Mouse (Mus musculus) left cerebral cortex, postnatal 25 days (tissue): ENCODE data around the gene Foxn3. TPM values are rescaled to one million over a fixed set of nuclear protein-coding genes. Genes with fewer than 3 reads are reported as not detected.

Source experiments
- DNase-seq, 2 experiments: peaks; one replicate each; pipeline ENCODE4 v3.0.0; 2022; ENCODE audit warnings: low spot score in 2 of 2, mixed read lengths in 1 of 2
- intact Hi-C: fragments of 180-260 bp; cut with DNase I; formaldehyde crosslinking; loops from one replicate; pipeline ENCODE4 v1.15.1; 2025
- total RNA-seq, 2 experiments: library from RNA; stranded (reverse); gene quantifications; 2 replicates each; pipeline ENCODE4 v1.2.3; 2021

Foxn3 gene
- total RNA-seq, 2 experiments from 2014 or later = 49.3 to 52.8 TPM

DNA sequence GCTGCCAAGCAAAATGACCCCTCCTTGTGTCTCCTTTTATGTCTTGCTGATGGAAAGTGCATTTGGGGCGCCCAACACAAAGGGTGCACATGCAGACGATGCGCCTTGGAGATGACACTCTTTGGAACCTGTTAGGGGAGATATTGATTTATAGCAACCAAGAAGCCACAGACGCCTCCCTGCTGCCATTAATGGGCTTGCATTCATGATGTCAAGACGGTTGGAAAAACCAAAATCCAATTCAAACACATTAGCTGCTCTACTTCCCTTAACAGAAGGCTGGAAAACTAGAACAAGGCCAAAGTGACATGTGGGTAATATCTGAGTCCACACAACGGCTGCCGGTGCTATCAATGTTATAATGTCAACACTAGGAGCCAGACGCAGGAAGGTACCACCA lies 314.8 kb downstream of the Foxn3 start:
- DNase-seq = no peak
- intact Hi-C loops = no loop called here

DNA sequence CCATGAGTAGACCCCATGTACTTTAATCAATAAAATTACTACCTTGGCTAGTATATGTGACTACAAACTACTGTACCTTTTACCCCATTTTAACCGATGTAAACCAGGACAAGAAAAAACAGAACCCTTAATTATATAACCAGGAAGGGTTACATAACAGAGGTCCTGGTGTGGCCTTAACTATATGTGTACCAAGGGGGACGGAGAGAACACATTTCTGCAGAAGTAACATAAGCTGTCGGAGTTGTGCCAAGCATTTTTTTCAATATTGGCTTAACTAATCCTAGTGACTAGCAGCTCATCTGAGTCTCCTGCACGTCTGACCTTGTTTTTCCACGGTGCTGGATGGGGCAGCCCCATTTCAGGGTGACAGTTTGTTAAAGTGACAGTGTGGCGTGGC lies 315.4 kb downstream of the Foxn3 start:
- intact Hi-C loops = no loop called here

DNA sequence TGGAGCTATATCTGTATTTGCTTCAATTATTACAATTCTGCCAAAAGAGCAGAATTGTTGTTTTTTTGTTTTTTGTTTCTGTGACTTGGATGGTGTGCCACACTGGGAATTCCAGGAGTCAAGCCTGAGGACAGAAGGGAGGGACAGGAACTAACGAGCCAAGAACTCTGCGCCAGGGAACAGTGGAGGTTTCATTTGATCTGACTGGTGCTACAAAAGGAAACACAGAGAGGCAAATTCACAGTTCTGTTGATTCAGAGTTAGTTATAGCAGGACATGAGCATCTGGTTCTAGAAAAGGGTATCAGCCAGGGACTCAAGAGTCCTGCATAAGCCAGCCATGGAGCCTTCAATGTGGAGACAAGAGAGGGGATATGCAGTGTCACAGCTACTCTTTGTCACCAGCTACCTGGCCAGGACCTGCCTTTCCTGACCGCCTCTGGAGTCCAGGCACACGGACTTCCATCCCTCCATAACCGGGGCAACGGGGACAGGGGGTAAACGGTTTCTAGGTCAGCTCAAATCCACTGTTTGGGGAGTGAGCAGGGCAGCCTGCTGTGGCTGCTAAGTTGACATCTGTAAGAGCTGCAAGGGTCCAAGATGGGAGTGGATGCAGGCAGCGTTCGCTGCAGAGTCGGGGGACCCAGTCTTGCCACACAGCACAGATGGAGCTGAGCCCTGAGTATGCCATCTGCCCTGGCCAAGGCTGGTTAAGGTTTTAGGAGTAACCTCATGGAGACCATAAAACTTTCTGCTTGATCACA lies 316.2 kb downstream of the Foxn3 start:
- intact Hi-C loops = no loop called here
- DNase-seq = no peak

More for the DNA sequence above, 315.4 kb downstream of the Foxn3 start:
- no peak for DNase-seq

DNA sequence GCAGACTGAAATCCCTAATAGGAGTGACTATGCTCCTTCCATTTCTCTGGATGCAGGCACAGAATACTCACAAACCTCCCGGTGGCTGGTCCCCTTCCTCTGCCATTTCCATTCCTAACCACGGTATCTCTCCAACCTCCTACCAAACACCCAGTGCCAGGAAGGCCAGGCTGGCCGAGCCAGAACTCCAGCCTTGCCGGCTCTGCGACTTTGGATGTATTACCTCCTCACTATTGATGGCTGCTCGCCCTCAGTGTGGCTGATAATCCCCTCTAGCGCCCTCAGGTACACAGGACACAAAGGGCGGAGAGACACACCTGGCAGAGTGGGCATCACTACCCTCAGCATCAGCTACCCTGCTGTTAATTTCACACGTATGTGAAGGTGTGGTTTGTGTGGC lies 318.7 kb downstream of the Foxn3 start:
- DNase-seq = no peak
- intact Hi-C loops = no loop called here

DNA sequence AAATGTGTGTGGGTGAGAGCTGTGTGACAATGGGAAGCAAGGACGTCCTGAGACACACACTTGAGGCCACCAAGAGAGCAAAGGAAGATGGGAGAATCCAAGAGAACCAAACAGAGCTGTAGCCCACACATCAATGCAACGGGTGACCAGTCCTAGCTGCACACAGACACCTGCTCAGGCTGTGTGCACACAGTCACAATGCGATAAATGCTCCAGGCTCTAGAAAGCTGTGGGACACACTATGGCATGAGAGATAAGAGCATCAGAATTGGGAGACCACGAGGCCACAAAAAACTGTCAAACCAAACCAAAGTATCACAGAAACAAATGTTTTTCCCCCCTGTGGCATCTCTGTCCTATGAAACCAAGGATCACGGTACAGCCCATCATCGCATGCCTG lies 319.1 kb downstream of the Foxn3 start:
- intact Hi-C loops = no loop called here
- no peak for DNase-seq

DNA sequence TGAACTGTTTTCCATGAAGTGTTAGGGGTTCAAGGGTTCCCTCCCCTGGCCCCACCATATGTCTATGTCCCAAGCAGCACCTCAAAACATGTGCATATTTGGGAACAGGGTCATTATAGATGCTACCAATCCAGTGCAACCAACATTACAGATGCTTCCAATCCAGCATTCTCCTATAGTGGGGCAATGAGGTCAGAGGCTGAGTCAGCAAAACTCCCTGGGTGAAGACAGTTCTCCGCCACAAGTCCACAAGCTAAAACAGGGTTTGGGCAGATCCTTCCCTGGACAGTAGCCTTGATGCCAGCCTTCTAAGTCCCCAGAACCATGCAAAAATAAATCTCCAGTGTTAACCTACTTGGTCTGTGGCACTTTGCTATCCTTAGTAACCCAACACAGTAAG lies 320.1 kb downstream of the Foxn3 start:
- no peak for DNase-seq
- intact Hi-C loops = no loop called here

DNA sequence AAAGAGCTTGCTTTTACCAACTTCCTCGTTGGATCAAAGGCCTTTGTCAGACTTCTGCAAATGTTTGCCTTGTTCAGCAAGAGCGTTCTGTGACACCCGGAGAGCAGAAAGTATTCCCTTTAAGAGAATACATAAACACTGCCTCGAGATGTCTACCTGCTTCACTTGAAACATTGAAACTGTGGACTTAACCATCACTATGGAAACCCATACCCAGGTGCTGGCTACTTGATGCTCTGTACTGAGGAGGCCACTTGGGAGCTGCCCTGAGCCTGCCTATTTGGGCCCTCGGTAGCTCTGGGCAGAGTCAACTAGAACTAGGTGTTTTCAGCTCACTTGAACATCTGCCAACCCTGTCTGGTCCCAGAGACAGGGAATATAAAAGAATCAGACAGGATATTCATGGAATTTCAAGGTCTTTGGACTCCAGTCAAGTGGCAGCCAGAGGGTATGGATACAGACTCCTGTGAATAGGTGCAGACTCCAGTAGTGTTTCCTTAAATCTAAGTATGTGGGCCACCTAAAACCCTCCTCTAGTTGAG lies 323.1 kb downstream of the Foxn3 start:
- intact Hi-C loops = no loop called here
- DNase-seq = no peak

DNA sequence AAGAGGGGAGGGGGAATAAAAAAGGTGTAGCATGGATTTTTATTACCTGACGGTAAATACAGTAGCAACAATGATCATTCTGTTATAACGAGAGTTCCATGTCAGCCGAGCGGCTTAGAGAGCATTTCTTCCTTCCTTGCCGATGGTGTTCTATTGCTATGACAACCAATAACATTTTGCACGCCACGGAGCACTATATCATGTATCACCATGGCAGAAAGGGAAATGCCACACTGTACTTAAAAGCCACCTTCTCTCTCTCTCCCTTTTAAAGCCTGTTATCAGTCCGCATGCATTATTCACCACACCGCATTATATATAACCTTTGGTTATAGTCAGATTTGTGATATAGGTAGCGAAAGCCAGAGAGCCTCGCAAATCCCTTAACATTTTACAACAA lies 323.6 kb downstream of the Foxn3 start:
- intact Hi-C loops = no loop called here
- DNase-seq = peak; percentile 35 to 41

DNA sequence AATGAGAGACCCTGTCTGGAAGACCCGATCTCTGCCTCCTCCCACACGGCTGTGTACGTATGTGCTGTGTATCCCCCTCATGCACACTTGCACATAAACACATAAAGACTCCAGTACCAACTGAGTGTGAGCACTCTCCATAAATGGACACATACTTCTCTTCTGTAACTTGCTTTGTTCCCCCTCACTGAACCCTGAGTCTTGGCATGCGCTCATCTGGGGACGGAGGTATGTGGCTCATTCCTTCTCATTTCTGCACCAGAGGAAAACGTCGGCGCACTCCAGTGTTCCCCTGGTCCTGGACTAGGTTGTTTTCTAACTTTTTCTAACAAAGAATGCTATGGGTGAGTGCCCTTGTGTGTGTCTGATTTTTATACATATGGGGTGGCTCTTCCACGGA lies 325.9 kb downstream of the Foxn3 start:
- no peak for DNase-seq
- intact Hi-C loops = no loop called here

DNA sequence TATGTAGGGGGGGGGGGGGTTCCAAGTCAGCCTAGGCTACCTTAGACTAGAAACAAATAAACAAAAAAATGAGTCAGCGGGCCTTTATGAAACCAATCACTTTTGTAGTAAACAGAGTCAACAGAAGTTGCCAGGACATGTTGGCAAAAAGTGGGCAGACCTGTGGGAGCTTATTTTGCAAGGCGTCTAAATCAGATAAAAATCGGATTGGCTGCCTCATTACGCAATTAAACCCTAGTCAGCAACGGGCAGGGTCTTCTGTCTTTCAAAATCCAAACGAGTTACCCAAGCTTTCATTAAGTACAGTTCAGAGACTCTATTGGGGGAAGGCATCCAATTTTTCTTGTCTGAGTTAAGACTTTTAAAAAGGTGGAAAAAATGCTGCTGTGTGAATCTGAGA lies 329.0 kb downstream of the Foxn3 start:
- DNase-seq = no peak
- intact Hi-C loops = no loop called here

DNA sequence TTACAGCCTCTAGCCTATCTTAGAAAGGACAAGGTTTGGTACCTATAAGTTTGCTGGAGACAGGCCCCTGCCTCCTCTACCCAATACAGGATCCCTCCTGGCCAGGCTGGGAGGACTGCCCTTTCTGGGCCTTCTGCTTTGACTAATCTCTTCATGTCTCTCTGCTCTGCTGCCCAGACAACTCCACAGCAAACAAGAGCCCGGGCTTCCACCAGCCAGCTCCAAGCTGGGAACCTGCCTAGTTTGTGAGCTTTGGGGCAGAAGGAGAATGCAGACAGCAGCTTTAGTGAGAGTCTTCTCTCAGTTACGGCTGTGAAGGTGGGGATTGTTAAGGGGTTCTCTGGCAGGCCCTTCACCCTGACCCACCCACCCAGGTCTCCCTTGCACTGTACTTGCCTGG lies 330.0 kb downstream of the Foxn3 start:
- DNase-seq = no peak
- intact Hi-C loops = no loop called here

DNA sequence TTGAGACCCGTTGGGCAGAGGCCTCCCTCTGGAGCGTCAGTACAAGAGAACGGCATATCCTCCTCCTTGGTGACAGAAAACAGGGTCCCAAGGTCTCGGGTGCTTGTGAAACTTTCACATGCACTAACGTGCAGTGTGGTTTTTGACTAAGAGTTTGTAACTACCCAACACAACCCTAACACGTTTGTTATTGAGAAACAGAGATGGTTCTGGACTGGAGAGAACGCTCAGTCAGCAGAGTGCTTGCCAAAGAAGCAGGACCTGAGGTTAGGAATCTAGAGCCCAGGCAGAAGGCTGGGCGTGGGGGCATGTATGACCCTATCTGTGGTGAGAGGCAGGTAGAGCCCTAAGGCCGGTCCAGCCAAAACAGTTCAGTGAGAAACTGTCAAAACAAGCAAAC lies 330.9 kb downstream of the Foxn3 start:
- DNase-seq = no peak
- intact Hi-C loops = no loop called here

DNA sequence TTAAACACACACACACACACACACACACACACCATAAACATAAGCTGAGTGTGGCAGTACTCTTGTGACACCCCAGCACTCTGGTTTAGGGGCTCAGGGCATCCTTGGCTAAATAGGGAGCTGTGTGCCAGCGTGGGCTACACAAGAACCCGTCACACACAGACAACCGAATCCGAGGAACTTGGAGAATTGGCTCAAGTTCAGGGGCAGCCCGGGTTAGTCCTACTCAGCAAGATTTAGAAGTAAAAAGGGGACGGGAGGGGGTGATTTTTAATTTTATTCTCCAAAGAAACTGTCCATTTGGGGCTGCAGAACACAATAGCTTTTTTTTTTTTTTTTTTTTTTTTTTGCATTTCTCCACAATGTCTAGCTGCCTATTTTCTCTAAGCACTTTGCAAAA lies 332.1 kb downstream of the Foxn3 start:
- DNase-seq = no peak
- intact Hi-C loops = no loop called here

DNA sequence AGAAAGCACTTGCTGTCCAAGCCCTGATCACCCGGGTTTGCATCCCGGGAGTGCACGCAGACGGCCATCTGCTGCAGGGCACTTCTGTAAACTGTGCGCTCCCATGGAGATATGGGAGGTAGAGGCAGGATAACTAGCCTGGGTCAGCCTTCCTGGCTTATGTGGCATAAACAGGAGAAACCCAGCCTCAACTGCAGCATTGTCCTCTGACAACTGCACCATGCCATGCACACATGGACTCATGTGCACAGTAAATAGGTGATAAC lies 332.7 kb downstream of the Foxn3 start:
- intact Hi-C loops = no loop called here
- no peak for DNase-seq

DNA sequence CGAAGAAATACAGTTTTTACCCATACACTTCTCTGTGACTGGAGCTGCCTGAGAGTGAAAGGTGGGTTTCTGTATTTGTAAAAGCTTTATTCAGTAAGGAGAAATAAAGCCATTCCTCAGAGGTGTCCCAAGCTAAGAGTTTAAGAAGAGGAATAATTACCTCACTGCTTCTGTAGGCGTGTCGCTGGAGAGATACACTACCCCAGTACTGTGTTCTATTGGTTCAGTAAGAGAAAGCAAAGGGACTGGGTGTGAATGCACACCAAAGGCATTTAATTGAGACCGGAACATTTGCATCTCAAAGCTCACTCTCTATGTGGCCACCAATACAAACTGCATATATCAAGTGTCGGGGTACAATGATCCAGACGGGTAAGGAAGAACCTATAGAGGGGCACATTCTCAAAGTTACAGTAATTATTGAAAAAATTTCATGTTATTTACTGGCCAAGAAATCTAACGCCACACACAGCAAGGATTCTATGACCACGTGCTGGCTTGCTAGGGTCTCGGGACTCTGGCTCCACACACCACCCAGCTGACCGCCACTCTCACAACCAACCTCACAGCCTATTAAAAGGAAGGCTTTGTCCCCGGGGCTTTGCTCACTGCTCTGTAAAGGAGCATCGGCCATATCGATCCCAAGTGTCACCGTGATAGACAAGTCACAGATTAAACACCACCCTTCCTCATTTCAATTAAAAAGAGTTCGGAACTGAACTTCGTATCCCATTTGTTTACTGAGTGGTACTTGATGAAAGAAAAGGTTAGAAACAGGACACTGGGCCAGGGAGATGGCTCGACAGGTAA lies 333.2 kb downstream of the Foxn3 start:
- intact Hi-C loops = loop anchor here (5.0 kb wide), 1 partner anchor 52 kb away; no protein-coding TSS in a partner anchor
- DNase-seq = no peak

DNA sequence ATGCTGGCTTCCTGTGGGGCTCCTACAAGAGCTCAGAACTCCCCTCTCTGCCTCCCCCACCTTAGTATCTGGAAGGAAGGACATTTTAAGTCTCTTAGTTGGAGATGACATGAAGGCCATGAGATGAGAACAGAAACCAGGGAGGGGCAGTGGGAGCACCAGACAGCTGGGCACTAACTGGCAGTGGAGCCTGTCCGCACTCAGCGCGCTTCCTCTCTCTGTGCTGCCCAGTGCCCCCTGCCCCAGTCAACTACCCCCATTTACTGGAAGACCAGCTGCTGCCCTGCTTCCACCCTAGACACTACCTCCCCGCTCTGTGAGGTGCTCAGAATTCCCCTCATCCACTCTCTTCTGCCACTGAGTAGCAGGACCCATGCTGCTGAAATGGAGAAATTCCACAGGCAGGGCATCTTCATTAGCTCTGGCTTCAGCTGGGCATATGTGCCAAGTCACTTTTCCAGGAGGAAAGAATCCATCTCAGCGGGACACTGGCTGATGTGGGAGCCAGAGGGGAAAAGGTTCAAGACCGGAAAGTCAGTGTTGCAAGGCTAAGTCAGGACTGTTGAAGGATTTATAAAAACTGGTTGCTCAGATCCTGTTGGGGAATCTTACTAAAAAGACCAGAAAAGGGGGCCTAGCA lies 335.9 kb downstream of the Foxn3 start:
- intact Hi-C loops = loop anchor here (5.0 kb wide), 1 partner anchor 55 kb away; no protein-coding TSS in a partner anchor
- DNase-seq = no peak

DNA sequence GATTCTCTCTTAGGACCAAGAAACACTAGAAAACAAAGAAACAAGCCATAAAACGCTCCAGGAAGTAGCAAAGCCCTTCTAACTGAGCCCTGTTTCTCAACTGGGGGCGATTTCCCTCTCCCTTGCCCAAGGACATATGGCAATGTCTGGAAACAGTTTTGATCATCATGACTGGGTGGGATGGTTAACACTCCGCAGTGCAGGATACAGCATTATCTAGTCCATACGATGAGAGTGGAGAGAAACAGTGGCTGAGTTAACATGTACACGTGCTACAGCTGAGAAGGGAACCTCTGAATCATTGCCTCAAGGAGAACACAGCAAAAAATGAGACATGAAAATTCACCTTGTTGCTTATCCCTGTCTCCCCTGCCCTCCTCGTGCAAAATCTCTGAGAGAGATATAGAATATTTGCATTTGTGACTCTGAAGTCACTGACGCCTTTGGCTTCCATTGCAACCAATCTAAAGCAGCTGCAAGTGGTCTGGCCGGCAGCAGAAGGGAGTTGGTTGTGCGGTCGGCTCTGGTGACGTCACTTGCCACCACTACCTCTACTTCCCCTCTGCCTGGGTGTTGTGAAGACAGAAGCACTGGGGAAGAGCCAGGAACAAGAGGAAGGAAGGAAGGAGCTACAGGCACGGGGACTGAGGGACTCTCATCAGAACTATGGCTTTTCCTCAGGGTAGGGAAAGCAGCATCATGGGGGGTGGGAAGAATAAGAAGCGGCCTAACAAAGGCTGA lies 338.3 kb downstream of the Foxn3 start:
- peak; percentile 30 to 83 for DNase-seq
- intact Hi-C loops = loop anchor here (5.0 kb wide), 1 partner anchor 57 kb away; no protein-coding TSS in a partner anchor

DNA sequence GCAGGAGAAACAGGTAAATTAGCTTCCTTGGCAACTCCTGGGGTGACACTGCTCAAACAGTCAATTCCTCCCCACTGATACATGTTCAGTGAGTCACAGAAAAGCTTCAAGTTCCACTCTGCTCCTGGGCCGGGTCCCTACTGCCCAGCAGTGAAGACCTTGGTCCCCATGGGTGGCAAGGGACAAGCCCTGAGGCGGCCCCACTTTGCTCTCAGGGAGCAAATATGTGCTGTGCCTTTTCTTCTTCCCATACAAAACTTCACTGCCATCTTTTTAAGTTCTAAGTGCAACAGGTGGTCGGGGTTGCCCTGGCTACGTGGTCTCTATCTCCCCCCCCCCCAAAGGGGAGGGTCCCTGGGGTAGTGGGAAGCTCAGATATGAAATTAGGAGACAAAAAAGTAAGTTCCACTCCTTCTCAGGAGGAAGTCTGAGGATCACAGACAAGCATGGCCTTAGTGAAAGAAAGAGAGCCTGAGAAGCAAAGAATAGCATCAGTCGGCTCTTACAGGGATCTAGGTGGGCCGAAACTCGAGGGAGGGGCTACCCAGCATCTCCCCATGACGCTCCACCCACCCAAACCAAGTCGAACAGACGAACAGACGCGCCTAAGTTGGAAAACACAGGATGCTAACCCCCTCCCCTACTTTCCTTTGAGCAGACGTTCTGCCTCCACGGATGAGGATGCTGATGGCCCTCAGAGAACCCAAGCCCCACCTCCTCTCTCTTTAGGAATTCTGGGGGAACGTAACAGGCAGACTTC lies 342.1 kb downstream of the Foxn3 start:
- intact Hi-C loops = no loop called here

DNA sequence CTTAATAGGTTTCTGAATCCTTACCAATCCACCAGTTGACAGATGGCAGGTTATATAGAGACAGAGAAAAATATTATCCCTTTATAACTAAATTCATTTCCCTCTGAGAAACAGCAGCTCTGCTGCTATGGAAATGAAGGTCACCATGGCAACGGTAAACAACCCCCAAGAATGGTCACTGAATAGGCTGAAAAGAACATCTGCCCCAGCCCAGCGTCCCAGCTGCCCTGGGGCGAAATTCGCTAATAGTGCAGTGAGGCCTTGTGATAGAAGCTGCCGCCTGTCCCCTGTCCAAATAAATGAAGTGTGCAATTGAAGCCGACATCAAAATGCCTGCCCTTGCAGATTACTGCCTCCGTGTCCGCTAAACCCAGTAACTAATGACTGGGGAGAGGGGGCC lies 343.0 kb downstream of the Foxn3 start:
- DNase-seq = peak; percentile 59 to 64
- intact Hi-C loops = no loop called here

More for the DNA sequence above, 342.1 kb downstream of the Foxn3 start:
- DNase-seq = no peak
